Mouse (Mus musculus): ENCODE data around the gene Tns3. TPM values are rescaled to one million over a fixed set of nuclear protein-coding genes. Genes with fewer than 3 reads are reported as not detected.

Gene Tns3
- total and polyA plus RNA-seq, 3 experiments = not detected

DNA sequence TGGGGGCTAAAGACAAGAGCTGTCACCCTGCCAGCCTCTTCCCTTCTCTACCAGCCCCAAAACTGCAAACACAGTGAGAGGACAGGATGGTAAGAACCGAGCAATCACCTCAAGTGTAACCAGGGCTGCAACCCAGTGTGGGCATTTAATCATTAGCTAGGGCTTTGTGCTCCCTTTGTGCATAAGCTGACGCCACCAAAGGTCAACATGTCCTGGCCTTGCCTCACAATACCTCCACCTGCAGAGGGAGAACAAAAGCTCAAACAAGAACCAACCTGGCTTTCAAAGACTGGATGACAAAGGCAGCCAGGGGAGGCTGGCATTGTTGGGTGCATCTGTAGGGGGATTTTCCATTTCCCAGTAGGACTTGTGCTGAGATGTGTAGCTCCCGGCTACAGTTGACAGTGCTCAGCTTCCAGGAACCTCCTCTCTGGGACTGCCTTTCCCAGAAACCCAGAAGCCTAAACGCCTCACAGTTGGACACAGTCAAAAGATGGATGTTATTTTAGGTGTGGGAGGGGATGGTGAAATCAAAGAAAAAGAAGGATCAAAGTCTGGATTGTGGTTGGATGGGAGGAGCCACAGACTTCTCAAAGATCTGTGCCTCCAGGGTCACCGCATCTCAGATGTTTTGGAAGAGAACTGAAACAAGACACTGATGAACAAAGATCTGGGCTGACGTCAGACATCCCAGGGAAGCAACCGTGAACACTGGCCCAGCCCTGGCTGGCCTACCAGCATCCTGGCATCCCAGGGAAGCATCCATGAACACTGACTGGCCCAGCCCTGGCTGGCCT is 94.9 kb downstream of the Tns3 start:
- Histone ChIP-seq H3K27ac (ENCODE audit: control insufficient read depth, low read depth, low read length) (no peak overlapping the region), H3K9ac (ENCODE audit: control insufficient read depth, low read depth, low read length, poor library complexity, severe bottlenecking) (no peak overlapping the region)

DNA sequence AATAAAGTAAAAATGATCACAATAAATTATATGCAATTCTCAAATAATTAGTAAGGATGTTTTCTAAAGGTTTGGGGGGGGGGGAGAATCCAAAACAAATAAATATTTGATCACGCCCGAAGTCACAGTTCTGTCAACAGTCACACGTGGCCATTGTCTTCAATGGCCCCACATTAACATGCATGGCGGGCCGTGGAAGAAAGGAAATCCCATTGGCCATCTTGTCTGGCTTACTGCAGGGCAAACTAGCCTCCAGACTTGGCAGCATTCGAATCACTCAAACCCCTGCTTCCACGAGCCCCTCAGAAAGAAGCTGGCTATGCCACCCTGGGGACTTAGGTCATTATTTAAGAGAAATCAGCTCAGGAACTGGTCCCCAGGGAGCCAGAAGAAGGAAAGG is 95.5 kb downstream of the Tns3 start:
- no peak overlapping the region for H3K27ac ChIP-seq (ENCODE audit: control insufficient read depth, low read depth, low read length)
- no peaks in the 10 kb centered on the region for H3K4me1 ChIP-seq (ENCODE audit: control insufficient read depth in 1 of 2, insufficient read depth in 2 of 2, low read length in 2 of 2)

More for the DNA sequence above, 94.9 kb downstream of the Tns3 start:
- H3K4me1 ChIP-seq (ENCODE audit: control insufficient read depth in 1 of 2, insufficient read depth in 2 of 2, low read length in 2 of 2) = no peaks in the 10 kb centered on the region
- no peaks in the 10 kb centered on the region for H3K27me3 ChIP-seq (ENCODE audit: control insufficient read depth in 1 of 2, insufficient read depth in 2 of 2, low read length in 2 of 2)
- H3K4me3 ChIP-seq (ENCODE audit: control insufficient read depth in 1 of 2, insufficient read depth in 1 of 2, low read depth in 2 of 2, low read length in 2 of 2) = no peak overlapping the region
- H3K36me3 ChIP-seq (ENCODE audit: control insufficient read depth in 1 of 2, insufficient read depth in 2 of 2, low read length in 2 of 2) = no peaks in the 10 kb centered on the region
- no peak for TF ChIP-seq RCOR1 (IDR thresholded peaks at IDR 0.05; ENCODE audit: low read depth, low read length)
- H3K9me3 ChIP-seq (replicated peaks; ENCODE audit: insufficient read depth, low read length) = no peaks in the 10 kb centered on the region
- H3K79me2 ChIP-seq (ENCODE audit: control insufficient read depth, insufficient read depth, low read length, poor library complexity) = no peaks in the 10 kb centered on the region
- no peak for DNase-seq (ENCODE audit: low read depth, low spot score)

DNA sequence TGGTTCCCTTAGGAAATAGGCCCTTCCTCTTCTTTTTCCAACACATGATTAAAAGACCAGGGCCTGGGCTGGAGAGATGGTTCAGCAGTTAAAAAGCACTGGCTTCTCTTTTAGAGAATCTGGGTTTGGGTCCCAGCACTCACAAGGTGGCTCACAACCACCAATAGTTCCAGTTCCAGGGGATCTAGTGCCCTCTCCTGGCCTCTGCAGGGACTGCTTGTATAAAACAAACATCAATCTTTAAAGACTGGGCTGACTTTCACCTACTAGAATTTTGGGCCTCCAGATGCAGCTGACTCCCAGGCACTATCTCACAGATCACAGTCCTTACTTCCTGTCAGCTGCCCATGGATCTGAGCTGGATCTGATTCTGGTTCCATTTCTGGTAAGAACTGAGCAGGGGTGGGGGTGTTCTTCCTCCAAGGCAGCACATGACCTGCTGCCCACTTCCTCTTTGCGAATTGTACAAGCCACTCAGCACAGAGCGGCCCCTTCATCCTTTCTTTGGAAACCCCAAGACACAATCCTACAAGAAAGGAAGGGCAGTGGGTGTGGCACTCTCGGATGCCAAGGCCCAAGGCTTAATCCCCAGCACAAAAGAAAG is 98.0 kb downstream of the Tns3 start:
- H3K4me1 ChIP-seq (ENCODE audit: control insufficient read depth in 1 of 2, insufficient read depth in 2 of 2, low read length in 2 of 2) = no peaks in the 10 kb centered on the region
- no peaks in the 10 kb centered on the region for H3K9me3 ChIP-seq (replicated peaks; ENCODE audit: insufficient read depth, low read length)
- DNase-seq (ENCODE audit: low read depth, low spot score) = no peak
- H3K9ac ChIP-seq (ENCODE audit: control insufficient read depth, low read depth, low read length, poor library complexity, severe bottlenecking) = no peak overlapping the region
- no peaks in the 10 kb centered on the region for H3K79me2 ChIP-seq (ENCODE audit: control insufficient read depth, insufficient read depth, low read length, poor library complexity)
- no peak overlapping the region for H3K4me3 ChIP-seq (ENCODE audit: control insufficient read depth in 1 of 2, insufficient read depth in 1 of 2, low read depth in 2 of 2, low read length in 2 of 2)
- no peak overlapping the region for H3K27ac ChIP-seq (ENCODE audit: control insufficient read depth, low read depth, low read length)
- TF ChIP-seq SMC3 (IDR thresholded peaks at IDR 0.05; ENCODE audit: low read depth, low read length) (0 out of 2 replicates have a peak, but pooled peaks have one; percentile 4), GATA1 (IDR thresholded peaks at IDR 0.05; ENCODE audit: low read depth, low read length) (no peak), CTCF (IDR thresholded peaks at IDR 0.05 in 2 of 3, conservative IDR thresholded peaks at IDR 0.05 in 1 of 3; ENCODE audit: control insufficient read depth in 1 of 3, insufficient read depth in 1 of 3, low read depth in 2 of 3, low read length in 3 of 3, poor library complexity in 1 of 3, severe bottlenecking in 1 of 3) (peak; percentile 14 to 29 (median 15); a peak in 2 of 6 replicates), ZNF384 (IDR thresholded peaks at IDR 0.05; ENCODE audit: low read depth, low read length) (no peak)
- no peaks in the 10 kb centered on the region for H3K36me3 ChIP-seq (ENCODE audit: control insufficient read depth in 1 of 2, insufficient read depth in 2 of 2, low read length in 2 of 2)
- H3K27me3 ChIP-seq (ENCODE audit: control insufficient read depth in 1 of 2, insufficient read depth in 2 of 2, low read length in 2 of 2) = no peaks in the 10 kb centered on the region

More for the DNA sequence above, 95.5 kb downstream of the Tns3 start:
- H3K9ac ChIP-seq (ENCODE audit: control insufficient read depth, low read depth, low read length, poor library complexity, severe bottlenecking) = no peak overlapping the region
- TF ChIP-seq JUND (IDR thresholded peaks at IDR 0.05; ENCODE audit: low read depth, low read length) (no peak), ZNF384 (IDR thresholded peaks at IDR 0.05; ENCODE audit: low read depth, low read length) (no peak), MAZ (IDR thresholded peaks at IDR 0.05; ENCODE audit: low read depth, low read length) (no peak), TAL1 (IDR thresholded peaks at IDR 0.05; ENCODE audit: low read length) (no peak), E2F4 (IDR thresholded peaks at IDR 0.05; ENCODE audit: borderline replicate concordance, low read depth, low read length) (no peak), TCF12 (IDR thresholded peaks at IDR 0.05; ENCODE audit: low read depth, low read length) (no peak)
- no peaks in the 10 kb centered on the region for H3K79me2 ChIP-seq (ENCODE audit: control insufficient read depth, insufficient read depth, low read length, poor library complexity)
- H3K27me3 ChIP-seq (ENCODE audit: control insufficient read depth in 1 of 2, insufficient read depth in 2 of 2, low read length in 2 of 2) = no peaks in the 10 kb centered on the region
- no peak for DNase-seq (ENCODE audit: low read depth, low spot score)
- H3K36me3 ChIP-seq (ENCODE audit: control insufficient read depth in 1 of 2, insufficient read depth in 2 of 2, low read length in 2 of 2) = no peaks in the 10 kb centered on the region
- H3K4me3 ChIP-seq (ENCODE audit: control insufficient read depth in 1 of 2, insufficient read depth in 1 of 2, low read depth in 2 of 2, low read length in 2 of 2) = no peak overlapping the region
- H3K9me3 ChIP-seq (replicated peaks; ENCODE audit: insufficient read depth, low read length) = no peaks in the 10 kb centered on the region

Data from MEL (cell line).